Mouse (Mus musculus) G1E (cell line): Measurements from ENCODE around the gene Pus10.

Source experiments
- CTCF ChIP-seq: IDR thresholded peaks from 2 replicates; pipeline ENCODE4 v1.5.1; 2012; ENCODE audit warnings: low read depth, low read length, inconsistent platforms, mixed read lengths
- GATA1 ChIP-seq: IDR thresholded peaks from 2 replicates; pipeline ENCODE4 v1.6.1; 2012; ENCODE audit warnings: borderline replicate concordance, low read length, inconsistent platforms, mixed read lengths
- POLR2AphosphoS5 ChIP-seq: IDR thresholded peaks from 2 replicates; pipeline ENCODE4 v1.6.1; 2012; ENCODE audit warnings: low read depth, low read length, inconsistent platforms; ENCODE audit not compliant: insufficient replicate concordance

DNA sequence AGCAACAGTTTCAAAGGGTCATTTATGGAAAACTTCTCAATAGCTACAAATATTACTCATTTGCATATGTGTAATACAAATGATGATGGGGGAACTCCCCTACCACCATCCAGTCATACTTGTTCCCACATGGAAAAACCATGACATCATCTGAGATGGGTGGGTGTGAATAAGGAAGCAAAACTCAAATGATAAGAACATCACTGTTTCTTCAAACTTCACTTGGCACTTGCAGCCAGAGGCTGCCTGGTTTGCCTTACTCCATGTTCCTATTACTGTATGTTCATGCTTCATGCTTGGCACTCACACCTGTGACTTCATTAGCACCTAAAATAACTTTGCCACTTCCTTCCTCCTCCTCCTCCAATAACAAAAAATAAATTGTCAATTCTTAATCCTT, 88.9 kb downstream of the Pus10 start:
- TF ChIP-seq CTCF: no peak
- no peak for TF ChIP-seq POLR2AphosphoS5
- no peak for TF ChIP-seq GATA1
